Mouse (Mus musculus) gastrocnemius, adult 2 months (tissue): ENCODE results near the gene Mroh8. TPM values are rescaled to one million over a fixed set of nuclear protein-coding genes. Genes with fewer than 3 reads are reported as not detected.
"Not testable (repeated sequence)": the region's sequence is repeated elsewhere in the genome, so short reads cannot be mapped to it uniquely, and the experiment has no call there.

Source experiments
- DNase-seq: peaks from one replicate; pipeline ENCODE4 v3.0.0; 2022
- H3K27ac ChIP-seq: fragments of 200-600 bp; 2 replicates; pipeline ENCODE4 v1.8.1; 2022; ENCODE audit warnings: mild to moderate bottlenecking
- H3K4me3 ChIP-seq: fragments of 200-600 bp; 2 replicates; pipeline ENCODE4 v1.8.1; 2022; ENCODE audit warnings: mild to moderate bottlenecking, moderate library complexity
- CTCF ChIP-seq: fragments of 200-600 bp; IDR thresholded peaks from 2 replicates; pipeline ENCODE4 v1.8.1; 2022; ENCODE audit warnings: antibody characterized with exemption, mild to moderate bottlenecking, moderate library complexity
- intact Hi-C: fragments of 180-260 bp; cut with DNase I; formaldehyde crosslinking; loops from one replicate; pipeline ENCODE4 v1.15.1; 2025
- total RNA-seq, 2 experiments: library from RNA; stranded (reverse); gene quantifications; 2 replicates each; pipeline ENCODE4 v1.2.3; 2021

Mroh8 gene
- total RNA-seq, 2 experiments from 2014 or later, result 0.46 to 1.1 TPM

- DNase-seq, result no peak
- TF ChIP-seq CTCF, result no peak
- H3K4me3 ChIP-seq, result no peak overlapping the region
- intact Hi-C loops, result no loop called here
- peak overlapping the region; percentile 93 for H3K27ac ChIP-seq
These were observed 105.8 kb downstream of the Mroh8 start for GRCm38 (mm10) chr2:157173555-157173954.

GRCm38 (mm10) chr2:157172984-157173383, 106.4 kb downstream of the Mroh8 start:
- no peak for TF ChIP-seq CTCF
- peak overlapping the region; percentile 93 for H3K27ac ChIP-seq
- H3K4me3 ChIP-seq, result no peak overlapping the region
- intact Hi-C loops, result no loop called here
- no peak for DNase-seq

GRCm38 (mm10) chr2:157170626-157171025, 108.7 kb downstream of the Mroh8 start:
- intact Hi-C loops, result no loop called here
- Histone ChIP-seq H3K27ac (peak overlapping the region; percentile 62; the same call in 1 of the 2 replicates), H3K4me3 (no peak overlapping the region)
- no peak for TF ChIP-seq CTCF
- no peak for DNase-seq

- TF ChIP-seq CTCF, result peak; percentile 37
- intact Hi-C loops, result no loop called here
- H3K27ac ChIP-seq, result peak overlapping the region; percentile 62; the same call in 1 of the 2 replicates
- no peak for DNase-seq
- H3K4me3 ChIP-seq, result no peak overlapping the region
These were observed 109.2 kb downstream of the Mroh8 start for GRCm38 (mm10) chr2:157170166-157170565.

GRCm38 (mm10) chr2:157166371-157167080, 112.8 kb downstream of the Mroh8 start:
- H3K27ac ChIP-seq, result peak overlapping the region; percentile 1; the same call in 1 of the 2 replicates
- DNase-seq, result no peak
- intact Hi-C loops, result no loop called here
- H3K4me3 ChIP-seq, result no peak overlapping the region
- TF ChIP-seq CTCF, result no peak

GRCm38 (mm10) chr2:157165312-157166224, 113.8 kb downstream of the Mroh8 start:
- DNase-seq, intact Hi-C loops, H3K27ac ChIP-seq, H3K4me3 ChIP-seq: not testable (repeated sequence)

GRCm38 (mm10) chr2:157164101-157164500, 115.2 kb downstream of the Mroh8 start:
- no peak for DNase-seq
- TF ChIP-seq CTCF, result no peak
- H3K27ac ChIP-seq, result no peak overlapping the region
- intact Hi-C loops, result no loop called here
- no peak overlapping the region for H3K4me3 ChIP-seq

Other genes with a start within 250 kb of the Mroh8 start
- gene Soga1, start 200.3 kb downstream of the Mroh8 start, total RNA-seq, result 1 to 10 TPM; 2.8 to 4.5 TPM
- not detected for gene Tldc2, start 192.5 kb downstream of the Mroh8 start, total RNA-seq
- gene Samhd1, start 144.3 kb downstream of the Mroh8 start, total RNA-seq, result 10 to 100 TPM; 15.1 to 15.8 TPM
- gene Rbl1, start 75.0 kb downstream of the Mroh8 start, total RNA-seq, result 1 to 10 TPM; 1.6 to 1.7 TPM
- gene Rpn2, start 532 bp downstream of the Mroh8 start, total RNA-seq, result 10 to 100 TPM; 69.4 to 84.8 TPM
- not detected for gene Ghrh, start 68.0 kb upstream of the Mroh8 start, total RNA-seq
- gene Manbal, start 88.0 kb upstream of the Mroh8 start, total RNA-seq, result 10 to 100 TPM; 13.5 TPM
- gene Src, start 138.9 kb upstream of the Mroh8 start, total RNA-seq, result 1 to 10 TPM; 2.2 to 2.8 TPM